Mouse (Mus musculus) heart, adult 9 months (tissue): Measurements from ENCODE around the gene Spata31d1b.
A peak's percentile ranks its signal among the peaks of the same experiment; 100 is the strongest.
"Not testable (repeated sequence)": the region's sequence is repeated elsewhere in the genome, so short reads cannot be mapped to it uniquely, and the experiment has no call there.

Experiments
- DNase-seq, 2 experiments: peaks; one replicate each; pipeline ENCODE4 v3.0.0; 2022; ENCODE audit warnings: low spot score in 2 of 2

Spata31d1b gene

GRCm38 (mm10) chr13:59711984-59712383 is at the start of gene Spata31d1b:
Spata31d1b (plus strand) TSS chr13:59712284.
- not testable (repeated sequence) for DNase-seq

GRCm38 (mm10) chr13:59663939-59664712 is 48.0 kb upstream of the Spata31d1b start:
- DNase-seq: no peak

DNA sequence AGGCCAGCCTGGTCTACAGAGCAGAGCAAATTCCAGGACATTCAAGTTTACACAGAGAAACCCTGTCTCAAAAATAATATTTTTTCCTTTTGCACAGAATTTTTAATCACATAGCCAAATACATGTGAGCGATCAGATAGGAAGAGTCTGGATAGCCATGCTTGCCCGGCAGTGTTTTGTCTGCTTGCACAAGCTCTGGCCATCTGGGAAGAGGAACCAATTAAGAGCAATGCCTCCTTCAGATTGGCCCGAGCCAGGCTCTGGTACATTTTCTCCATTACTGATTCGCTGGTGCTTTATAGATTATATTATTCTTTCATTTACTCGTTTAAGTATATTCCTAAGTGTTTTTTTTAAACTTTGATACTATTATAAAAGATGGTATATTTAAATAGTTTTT is 44.3 kb upstream of the Spata31d1b start:
- no peak for DNase-seq

DNA sequence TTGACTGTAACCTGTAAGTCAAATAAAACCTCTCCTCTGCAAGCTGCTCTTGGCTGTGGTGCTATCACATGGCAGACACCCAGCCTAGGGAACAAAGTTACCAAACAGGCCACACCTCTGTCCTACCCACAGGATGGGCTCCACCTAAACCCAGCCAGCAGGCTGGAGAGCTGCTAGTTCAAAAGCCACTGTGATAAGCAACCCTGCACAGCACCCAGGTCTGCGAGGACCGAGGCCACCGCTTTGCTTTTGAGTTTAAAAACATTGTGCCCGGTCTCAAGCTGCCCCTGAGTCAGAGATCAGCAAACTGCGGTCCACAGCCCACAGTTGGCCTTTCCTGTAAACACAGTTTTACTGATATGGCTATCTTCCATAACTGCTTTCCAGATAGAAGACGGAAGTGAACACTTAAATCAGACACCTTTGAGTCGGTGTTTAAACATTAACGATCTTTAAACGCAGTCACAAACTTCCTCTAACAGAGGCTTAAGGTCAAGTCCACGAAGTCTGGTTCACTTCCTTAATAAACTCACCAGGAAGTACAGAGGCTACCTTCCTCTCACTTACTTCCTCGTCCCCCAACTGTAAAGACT is 43.5 kb upstream of the Spata31d1b start:
- peak; percentile 46 to 63 for DNase-seq

- no peak for DNase-seq
Measured at GRCm38 (mm10) chr13:59669946-59670345, 42.1 kb upstream of the Spata31d1b start.

DNA sequence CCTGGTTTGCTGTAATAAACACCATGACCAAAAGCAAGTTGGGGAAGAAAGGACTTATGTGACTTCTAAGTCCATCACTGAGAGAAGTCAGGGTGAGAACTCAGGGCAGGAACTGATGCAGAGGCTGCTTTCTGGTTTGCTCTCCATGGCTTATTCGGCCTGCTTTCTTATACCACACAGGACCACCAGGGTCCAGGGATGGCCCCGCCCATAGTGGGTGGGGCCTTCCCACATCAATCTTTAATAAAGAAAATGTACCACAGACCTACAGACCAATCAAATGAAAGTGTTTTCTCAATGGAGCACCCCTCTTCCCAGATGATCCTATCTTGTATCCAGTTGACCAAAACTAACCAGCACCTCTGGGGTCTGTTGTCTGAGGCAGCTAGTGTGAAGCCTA is 40.6 kb upstream of the Spata31d1b start:
- no peak for DNase-seq

DNA sequence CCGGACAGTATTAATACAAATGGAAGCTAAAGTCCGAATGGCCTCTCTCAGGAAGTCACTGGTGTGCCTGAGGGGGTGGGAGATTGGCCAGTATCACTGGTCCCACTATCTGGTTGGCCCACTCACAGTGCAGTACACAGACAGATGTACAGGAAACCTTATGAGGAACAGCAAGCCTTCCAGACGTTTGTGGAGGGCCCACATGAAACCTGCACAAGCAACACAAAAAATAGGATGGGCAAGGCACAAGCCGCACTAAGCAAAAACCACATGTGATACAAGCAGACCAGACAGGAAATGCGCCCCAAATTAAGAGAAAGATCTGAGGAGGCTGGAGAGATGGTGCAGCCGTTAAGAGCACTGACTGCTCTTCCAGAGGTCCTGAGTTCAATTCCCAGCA is 39.8 kb upstream of the Spata31d1b start:
- no peak for DNase-seq

DNA sequence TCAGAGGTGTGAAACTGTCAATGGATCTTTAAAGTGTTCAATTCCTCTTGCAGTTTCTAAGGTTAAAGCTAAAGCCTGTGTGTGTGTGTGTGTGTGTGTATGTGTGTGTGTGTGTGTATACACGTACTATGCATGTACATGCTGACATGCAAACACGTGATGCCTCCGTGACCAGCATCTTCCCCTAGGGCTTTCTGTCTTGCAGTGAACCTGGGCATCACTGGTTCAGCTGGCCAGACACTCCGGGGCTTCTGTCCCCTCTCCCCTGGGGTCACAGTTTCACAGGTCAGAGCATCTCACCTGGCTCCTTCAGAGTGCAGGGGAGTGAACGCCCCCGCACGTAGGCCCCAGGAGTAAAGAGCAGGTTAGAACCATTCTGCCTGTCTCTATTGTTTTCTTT is 38.5 kb upstream of the Spata31d1b start:
- no peak for DNase-seq

- DNase-seq: no peak
Measured at GRCm38 (mm10) chr13:59674215-59674614, 37.9 kb upstream of the Spata31d1b start.

GRCm38 (mm10) chr13:59674761-59675150 is 37.3 kb upstream of the Spata31d1b start:
- no peak for DNase-seq

- DNase-seq: peak; percentile 38 to 52
Measured at GRCm38 (mm10) chr13:59675151-59676011, 36.7 kb upstream of the Spata31d1b start, which contains the start of gene Golm1. Golm1 (minus strand) TSS chr13:59675811.

DNA sequence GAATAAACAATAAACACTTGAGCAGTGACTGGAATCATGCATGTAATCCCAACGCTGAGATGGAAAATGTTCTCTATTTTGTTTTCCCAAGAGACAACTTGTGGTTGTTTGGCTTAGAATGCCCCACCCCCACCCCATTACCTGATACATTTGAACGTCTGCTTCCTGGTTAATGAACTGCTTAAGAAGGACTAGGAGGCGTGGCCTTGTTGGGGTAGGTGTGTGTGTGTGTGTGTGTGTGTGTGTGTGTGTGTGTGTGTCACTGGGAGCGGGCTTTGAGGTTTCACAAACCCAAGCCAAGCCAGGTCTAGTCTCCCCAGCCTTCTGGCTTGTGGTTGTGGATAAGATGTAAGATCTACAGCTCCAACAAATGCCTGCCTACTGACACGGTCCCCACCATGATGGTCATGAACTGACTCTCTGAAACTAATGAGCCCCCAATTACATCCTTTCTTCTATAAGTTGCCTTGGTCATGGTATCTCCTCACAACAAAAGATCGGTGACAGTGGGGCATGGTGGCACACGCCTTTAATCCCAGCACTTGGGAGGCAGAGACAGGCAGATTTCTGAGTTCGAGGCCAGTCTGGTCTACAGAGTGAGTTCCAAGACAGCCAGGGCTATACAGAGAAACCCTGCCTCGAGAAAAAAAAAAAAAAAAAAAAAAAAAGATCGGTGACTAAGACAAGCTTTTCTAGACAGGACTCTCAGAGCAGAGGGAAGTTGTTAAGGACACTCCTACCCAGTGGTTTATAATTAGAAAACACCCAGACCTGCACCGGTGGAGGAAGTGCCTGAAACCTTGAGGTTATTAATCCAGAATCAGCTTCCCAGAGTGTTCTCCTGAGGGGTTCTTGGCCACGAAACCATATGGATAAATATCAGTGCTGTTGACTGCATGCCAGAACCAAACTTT is 35.5 kb upstream of the Spata31d1b start:
- DNase-seq: no peak

DNA sequence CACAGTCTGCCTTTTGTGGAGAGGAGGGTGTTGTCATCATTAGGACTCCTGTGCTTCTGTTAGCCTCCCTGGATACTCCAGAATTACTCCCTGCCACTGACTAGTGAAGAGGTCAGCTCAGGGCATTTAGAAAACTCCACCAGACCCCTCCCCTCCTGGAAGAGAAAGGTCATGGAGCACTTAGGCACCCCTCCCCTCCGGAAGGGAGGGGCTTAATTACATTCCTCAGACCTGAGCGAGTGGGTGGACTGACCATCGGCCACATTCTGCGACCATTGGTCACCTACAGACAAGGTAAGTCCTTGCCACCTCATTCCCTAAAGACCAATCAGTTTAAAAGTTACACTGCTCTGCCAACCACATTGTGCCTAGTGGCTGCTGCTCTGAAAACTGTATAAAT is 32.8 kb upstream of the Spata31d1b start:
- DNase-seq: no peak

- DNase-seq: no peak
Measured at GRCm38 (mm10) chr13:59679908-59680307, 32.2 kb upstream of the Spata31d1b start.

DNA sequence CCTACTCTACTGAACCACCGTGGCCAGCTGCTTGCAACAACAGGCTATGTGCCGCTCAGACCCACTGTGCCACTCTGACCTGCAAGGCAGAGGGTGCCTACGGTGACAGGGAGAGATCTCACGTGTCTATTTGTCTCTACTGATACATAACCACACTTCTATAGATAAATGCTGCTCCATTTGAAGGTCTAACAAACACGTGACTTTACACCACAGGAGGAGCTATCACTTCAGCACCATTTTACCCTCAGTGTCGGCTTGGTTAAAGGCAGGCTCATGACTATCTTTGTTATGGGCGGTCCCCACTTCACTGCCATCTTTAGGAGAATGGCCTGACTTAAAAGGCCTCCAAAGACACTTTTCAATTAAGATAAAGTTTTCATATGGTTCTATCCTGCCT is 29.5 kb upstream of the Spata31d1b start:
- DNase-seq: no peak

- DNase-seq: no peak
Measured at GRCm38 (mm10) chr13:59685236-59685635, 26.8 kb upstream of the Spata31d1b start.

- DNase-seq: peak in 1 of 2 experiments; percentile 19
Measured at GRCm38 (mm10) chr13:59688338-59688770, 23.7 kb upstream of the Spata31d1b start.

DNA sequence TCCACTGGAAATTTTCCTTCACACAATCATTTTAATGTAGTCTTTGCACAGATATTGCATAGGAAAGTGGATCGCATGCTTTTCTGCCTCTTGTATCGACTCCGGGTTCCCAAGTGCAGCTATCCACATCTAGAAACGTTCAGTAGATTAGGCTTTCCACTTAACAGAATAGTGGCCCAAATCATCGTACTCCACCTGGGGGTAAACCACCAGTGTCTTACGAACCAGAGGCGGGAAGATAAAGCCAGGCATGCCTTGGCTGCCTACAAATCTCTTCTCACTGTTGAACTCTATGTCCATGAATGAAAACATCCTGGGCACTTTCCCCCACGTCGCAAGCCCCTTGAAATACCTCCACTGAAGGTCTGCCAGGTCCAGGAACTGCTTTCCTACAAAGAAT is 22.8 kb upstream of the Spata31d1b start:
- no peak for DNase-seq

GRCm38 (mm10) chr13:59689843-59690242 is 22.2 kb upstream of the Spata31d1b start:
- no peak for DNase-seq

DNA sequence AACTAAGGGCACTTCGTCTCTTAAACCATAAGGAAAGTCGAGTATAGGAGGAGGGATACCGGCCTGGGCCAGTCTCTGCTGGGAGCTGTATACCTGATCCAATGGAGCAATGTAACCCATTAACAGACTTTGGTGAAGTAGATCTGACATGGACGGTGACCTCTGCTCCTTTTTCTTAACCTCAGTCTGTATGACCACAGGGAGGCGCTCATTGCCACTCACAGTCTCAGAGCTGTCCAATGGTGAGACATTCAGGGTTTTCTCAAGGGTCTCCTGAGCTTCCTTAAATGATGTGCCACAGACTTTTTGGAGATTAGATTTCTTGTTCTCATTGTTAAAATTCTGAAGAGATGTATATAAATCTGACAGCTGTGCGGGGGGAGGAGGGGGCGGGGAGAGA is 21.5 kb upstream of the Spata31d1b start:
- DNase-seq: no peak

DNA sequence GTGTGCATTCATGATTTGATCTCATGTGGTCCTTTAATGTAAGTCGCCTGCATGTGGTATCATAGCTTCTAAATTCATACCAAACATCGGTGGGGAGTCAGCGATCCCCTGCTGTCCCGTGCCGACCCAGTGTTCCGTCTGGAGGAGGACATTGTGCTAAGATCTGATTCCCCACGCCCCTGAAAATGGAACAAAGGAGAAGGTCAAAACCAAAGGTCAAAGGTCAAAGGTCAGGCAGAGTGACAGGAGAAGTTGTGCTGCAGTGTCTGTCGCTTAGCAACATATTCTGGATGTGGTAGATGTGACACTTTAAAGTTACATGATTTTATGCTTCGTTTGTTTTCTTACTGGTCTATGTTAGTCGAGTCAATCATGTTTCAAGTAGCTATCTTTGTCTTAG is 20.6 kb upstream of the Spata31d1b start:
- DNase-seq: no peak
